ENCODE assay signal across 8 mouse cellular contexts in genomic region chr2:129408476-129408875, GRCm38 (mm10). TPM values are rescaled to one million over a fixed set of nuclear protein-coding genes. Genes with fewer than 3 reads are reported as not detected.
DNase-seq lines count a peak whose midpoint lies in the region; ATAC-seq and TF ChIP-seq lines count a peak whose summit lies in the region.

No protein-coding gene starts in this region.

- no peak for ATAC-seq in embryonic facial prominence, embryonic 14.5 days (ENCODE audit: low read depth)
- ATAC-seq in lung, embryonic 14.5 days (ENCODE audit: insufficient read depth) = peak; percentile 84; the same call in 1 of the 2 replicates

- H3K36me3 ChIP-seq in embryonic facial prominence, embryonic 14.5 days (ENCODE audit: control insufficient read depth, insufficient read depth, low read length) = no peaks in the 10 kb centered on the region
- H3K36me3 ChIP-seq in heart, embryonic 10.5 days = no peaks in the 10 kb centered on the region
- H3K36me3 ChIP-seq in lung, embryonic 14.5 days (ENCODE audit: insufficient read depth) = no peaks in the 10 kb centered on the region
- no peaks in the 10 kb centered on the region for H3K36me3 ChIP-seq in thymus, adult 2 months (ENCODE audit: control insufficient read depth, insufficient read depth, low read length)

- no peaks in the 10 kb centered on the region for H3K4me1 ChIP-seq in embryonic facial prominence, embryonic 14.5 days (ENCODE audit: control insufficient read depth, insufficient read depth, low read length)
- peaks cover 5% of the 10 kb centered on the region; the same call in 1 of the 2 replicates for H3K4me1 ChIP-seq in heart, embryonic 10.5 days
- no peaks in the 10 kb centered on the region for H3K4me1 ChIP-seq in lung, embryonic 14.5 days (ENCODE audit: insufficient read depth)
- H3K4me1 ChIP-seq in olfactory bulb, adult 2 months (ENCODE audit: control insufficient read depth, insufficient read depth, low read length) = no peaks in the 10 kb centered on the region
- H3K4me1 ChIP-seq in thymus, adult 2 months (replicated peaks; ENCODE audit: control insufficient read depth, insufficient read depth, low read length) = 0 out of 2 replicates have a peak, but pooled peaks cover under 1% of the 10 kb centered on the region

- no peak overlapping the region for H3K4me2 ChIP-seq in embryonic facial prominence, embryonic 14.5 days (ENCODE audit: low read depth, low read length)
- H3K4me2 ChIP-seq in lung, embryonic 14.5 days = no peak overlapping the region

- H3K9ac ChIP-seq in embryonic facial prominence, embryonic 14.5 days (ENCODE audit: low read depth, low read length) = no peak overlapping the region
- no peak overlapping the region for H3K9ac ChIP-seq in lung, embryonic 14.5 days

- no peak overlapping the region for H3K4me3 ChIP-seq in embryonic facial prominence, embryonic 14.5 days (ENCODE audit: low read depth, low read length)
- no peak overlapping the region for H3K4me3 ChIP-seq in heart, embryonic 10.5 days
- no peak overlapping the region for H3K4me3 ChIP-seq in lung, embryonic 14.5 days (ENCODE audit: low read depth, low read length)
- no peak overlapping the region for H3K4me3 ChIP-seq in olfactory bulb, adult 2 months (ENCODE audit: insufficient read depth, low read depth, low read length)
- H3K4me3 ChIP-seq in thymus, adult 2 months (ENCODE audit: control insufficient read depth, insufficient read depth, low read length) = no peak overlapping the region

- TF ChIP-seq CTCF in lung, embryonic 14.5 days (IDR thresholded peaks at IDR 0.05; ENCODE audit: low read depth) = peak; percentile 82
- peak; percentile 82 for TF ChIP-seq CTCF in olfactory bulb, adult 2 months (IDR thresholded peaks at IDR 0.05; ENCODE audit: insufficient read depth, low read depth, low read length)
- peak; percentile 80; the same call in 1 of the 2 replicates for TF ChIP-seq CTCF in thymus, adult 2 months (IDR thresholded peaks at IDR 0.05; ENCODE audit: borderline replicate concordance, control insufficient read depth, extremely low read depth, insufficient read depth, low read length, poor library complexity)

- DNase-seq in CD4-positive helper T cell, adult 2 months (ENCODE audit: low read depth, low spot score) = peak; percentile 38
- peak; percentile 56 to 57 for DNase-seq in adrenal gland, postnatal 4 days (ENCODE audit: low spot score in 2 of 2)
- peak; percentile 81 for DNase-seq in embryonic facial prominence, embryonic 14.5 days (ENCODE audit: low spot score)
- peak; percentile 82 for DNase-seq in heart, embryonic 10.5 days (ENCODE audit: low spot score)
- peak; percentile 39 to 85 for DNase-seq in kidney, postnatal 36 days
- DNase-seq in lung, embryonic 14.5 days = peak; percentile 90
- DNase-seq in thymus, adult 2 months = peak; percentile 59

- no peak overlapping the region for H3K27ac ChIP-seq in embryonic facial prominence, embryonic 14.5 days (replicated peaks; ENCODE audit: low read depth, low read length)
- no peak overlapping the region for H3K27ac ChIP-seq in heart, embryonic 10.5 days
- H3K27ac ChIP-seq in lung, embryonic 14.5 days (ENCODE audit: low read depth) = no peak overlapping the region
- H3K27ac ChIP-seq in olfactory bulb, adult 2 months (ENCODE audit: insufficient read depth, low read depth, low read length) = no peak overlapping the region
- no peak overlapping the region for H3K27ac ChIP-seq in thymus, adult 2 months (ENCODE audit: control insufficient read depth, insufficient read depth, low read length)

- H3K27me3 ChIP-seq in embryonic facial prominence, embryonic 14.5 days (replicated peaks; ENCODE audit: control insufficient read depth, insufficient read depth, low read length) = no peaks in the 10 kb centered on the region
- H3K27me3 ChIP-seq in heart, embryonic 10.5 days (ENCODE audit: insufficient read depth, poor library complexity, severe bottlenecking) = no peaks in the 10 kb centered on the region
- no peaks in the 10 kb centered on the region for H3K27me3 ChIP-seq in lung, embryonic 14.5 days (ENCODE audit: insufficient read depth, low read length)
- H3K27me3 ChIP-seq in thymus, adult 2 months (ENCODE audit: control insufficient read depth, insufficient read depth, low read length) = no peaks in the 10 kb centered on the region

- 17% methylated on average over 18 of the region's 18 CpGs for WGBS in embryonic facial prominence, embryonic 14.5 days
- WGBS in heart, embryonic 10.5 days = 20% methylated on average over 18 of the region's 18 CpGs
- 14% methylated on average over 18 of the region's 18 CpGs for WGBS in lung, embryonic 14.5 days
- WGBS in olfactory bulb, adult 2 months = 10% methylated on average over 18 of the region's 18 CpGs
- WGBS in thymus, adult 2 months = 18% methylated on average over 18 of the region's 18 CpGs

- TF ChIP-seq POLR2A in olfactory bulb, adult 2 months (IDR thresholded peaks at IDR 0.05; ENCODE audit: insufficient read depth, low read depth, low read length) = no peak
- TF ChIP-seq POLR2A in thymus, adult 2 months (IDR thresholded peaks at IDR 0.05; ENCODE audit: control insufficient read depth, extremely low read depth, insufficient read depth, low read length, poor library complexity) = no peak

- no peaks in the 10 kb centered on the region for H3K9me3 ChIP-seq in embryonic facial prominence, embryonic 14.5 days (ENCODE audit: control insufficient read depth, low read length)
- no peaks in the 10 kb centered on the region for H3K9me3 ChIP-seq in heart, embryonic 10.5 days
- no peaks in the 10 kb centered on the region for H3K9me3 ChIP-seq in lung, embryonic 14.5 days (ENCODE audit: low read depth, low read length)

RNA-seq across cellular contexts. Expression of gene Il1b, which starts 37.5 kb away (rescaled TPM):
- total RNA-seq in adrenal gland, postnatal 4 days (2021) = under 1 TPM; 0.23 to 0.67 TPM
- polyA plus RNA-seq in embryonic facial prominence, embryonic 14.5 days (2014; fragmentation: Nextera tagmentation; extraction: Ambion mirVana) = 0.29 TPM in 1 of 2 replicates, not detected in the other
- not detected in 2 replicates for polyA plus RNA-seq in heart, embryonic 10.5 days (2016; fragmentation: Nextera tagmentation; extraction: Ambion mirVana)
- polyA plus RNA-seq in lung, embryonic 14.5 days (2014; fragmentation: Nextera tagmentation; extraction: Ambion mirVana) = not detected in 2 replicates
- polyA plus RNA-seq in olfactory bulb, adult 2 months (2012; ENCODE audit: insufficient read depth, insufficient read length, low replicate concordance, missing spikeins) = not detected in 2 replicates
- 1.8 and 1.9 TPM in 2 replicates for polyA plus RNA-seq in thymus, adult 2 months (2012; rRNA removed)

Comparison
In these comparisons a context has a peak if more than half of its experiments do, and no peak if none do; other contexts are left out.
1. DNase-seq: peak in every context shown above with its lines; median percentile 90 in lung, embryonic 14.5 days; 82 in heart, embryonic 10.5 days; 81 in embryonic facial prominence, embryonic 14.5 days; 62 in kidney, postnatal 36 days; 59 in thymus, adult 2 months; 56 in adrenal gland, postnatal 4 days; 38 in CD4-positive helper T cell, adult 2 months.